Mouse (Mus musculus): ENCODE measurements around the gene Kras. TPM values are rescaled to one million over a fixed set of nuclear protein-coding genes. Genes with fewer than 3 reads are reported as not detected.

Gene Kras
- polyA plus RNA-seq, 1 experiment from 2014 or later: 90.5 TPM

DNA sequence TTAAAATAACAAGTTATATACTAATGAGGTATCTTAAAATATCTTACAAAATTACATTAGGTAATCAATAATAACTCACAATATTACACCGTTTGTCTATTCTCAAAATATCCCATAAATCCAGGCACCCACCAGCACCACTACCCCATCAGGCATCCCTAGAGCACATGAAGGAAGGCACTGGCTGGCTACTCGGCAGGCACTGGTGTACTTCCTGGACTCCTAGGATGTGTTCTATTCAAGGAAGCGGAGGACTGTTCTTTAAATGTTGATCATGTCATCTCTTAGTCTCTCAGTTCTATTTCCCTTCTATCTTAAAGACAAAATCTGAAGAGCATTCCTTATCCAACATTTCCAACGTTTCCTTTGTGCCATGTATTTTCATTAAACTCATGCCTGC lies 12.9 kb downstream of the Kras start:
- H3K4me2 ChIP-seq (replicated peaks; ENCODE audit: low read depth, low read length): no peak overlapping the region
- no peak for DNase-seq (ENCODE audit: low spot score)
- no peak overlapping the region for H3K9ac ChIP-seq (replicated peaks; ENCODE audit: low read depth)
- no peaks in the 10 kb centered on the region for H3K27me3 ChIP-seq (replicated peaks; ENCODE audit: insufficient read depth, low read length)
- TF ChIP-seq EP300 (IDR thresholded peaks at IDR 0.05): no peak
- TF ChIP-seq CTCF (IDR thresholded peaks at IDR 0.05): no peak
- WGBS: 61% methylated on average over 4 of the region's 4 CpGs
- no peak overlapping the region for H3K4me3 ChIP-seq (ENCODE audit: low read depth, low read length)
- no peaks in the 10 kb centered on the region for H3K4me1 ChIP-seq (ENCODE audit: insufficient read depth, low read depth, low read length)
- H3K36me3 ChIP-seq (ENCODE audit: insufficient read depth, low read length): no peaks in the 10 kb centered on the region
- H3K9me3 ChIP-seq (ENCODE audit: low read length): no peaks in the 10 kb centered on the region
- no peak overlapping the region for H3K27ac ChIP-seq (ENCODE audit: low read length)
- ATAC-seq: no peak

DNA sequence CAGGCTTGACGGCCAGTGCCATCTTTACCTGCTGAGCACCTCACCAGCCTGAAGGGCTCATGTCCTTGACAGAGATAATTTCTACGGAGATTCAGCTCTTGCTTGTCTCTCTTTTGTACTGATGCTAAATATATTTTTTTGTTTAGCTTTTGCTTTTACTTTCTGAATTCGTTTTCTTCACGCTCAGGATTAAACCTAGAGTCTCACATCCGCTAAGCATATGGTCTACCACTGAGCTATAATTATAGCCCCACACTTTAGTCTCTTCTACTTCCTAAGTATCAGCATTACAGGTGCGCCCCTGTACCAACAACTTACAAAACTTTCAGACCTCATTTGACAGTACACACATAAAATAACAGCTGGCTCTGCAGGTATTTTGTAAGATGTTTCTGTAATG lies 14.7 kb downstream of the Kras start:
- Histone ChIP-seq H3K4me1 (ENCODE audit: insufficient read depth, low read depth, low read length) (no peaks in the 10 kb centered on the region), H3K27ac (ENCODE audit: low read length) (no peak overlapping the region), H3K36me3 (ENCODE audit: insufficient read depth, low read length) (no peaks in the 10 kb centered on the region; the same call in 1 of the 2 replicates), H3K4me3 (ENCODE audit: low read depth, low read length) (no peak overlapping the region), H3K27me3 (replicated peaks; ENCODE audit: insufficient read depth, low read length) (no peaks in the 10 kb centered on the region), H3K9ac (replicated peaks; ENCODE audit: low read depth) (no peak overlapping the region), H3K9me3 (ENCODE audit: low read length) (no peaks in the 10 kb centered on the region), H3K4me2 (replicated peaks; ENCODE audit: low read depth, low read length) (no peak overlapping the region)
- DNase-seq (ENCODE audit: low spot score): no peak
- WGBS: 84% methylated on average over 6 of the region's 6 CpGs
- TF ChIP-seq EP300 (IDR thresholded peaks at IDR 0.05) (no peak), CTCF (IDR thresholded peaks at IDR 0.05) (no peak)
- ATAC-seq: no peak

DNA sequence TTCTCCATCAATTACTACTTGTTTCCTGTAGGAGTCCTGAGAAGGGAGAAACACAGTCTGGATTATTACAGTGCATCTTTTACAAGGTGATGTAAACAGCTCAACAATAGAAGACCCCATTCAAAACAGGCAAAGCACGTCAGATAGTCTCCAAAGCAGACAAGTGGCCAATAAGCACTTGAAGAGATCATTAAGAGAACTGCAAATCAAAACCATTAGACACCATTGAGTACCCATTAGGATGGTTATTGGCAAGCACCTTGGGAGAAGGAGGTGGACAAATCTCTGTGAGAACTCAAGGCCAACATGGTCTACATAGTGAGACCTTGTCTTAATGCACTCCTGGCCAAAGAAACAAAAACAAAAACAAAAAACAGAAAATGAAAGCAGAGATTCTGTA lies 15.6 kb downstream of the Kras start:
- no peaks in the 10 kb centered on the region for H3K27me3 ChIP-seq (replicated peaks; ENCODE audit: insufficient read depth, low read length)
- no peak overlapping the region for H3K9ac ChIP-seq (replicated peaks; ENCODE audit: low read depth)
- DNase-seq (ENCODE audit: low spot score) (no peak), ATAC-seq (no peak)
- H3K9me3 ChIP-seq (ENCODE audit: low read length): no peaks in the 10 kb centered on the region
- no peak overlapping the region for H3K27ac ChIP-seq (ENCODE audit: low read length)
- H3K4me1 ChIP-seq (ENCODE audit: insufficient read depth, low read depth, low read length): no peaks in the 10 kb centered on the region
- H3K4me2 ChIP-seq (replicated peaks; ENCODE audit: low read depth, low read length): no peak overlapping the region
- no peaks in the 10 kb centered on the region; the same call in 1 of the 2 replicates for H3K36me3 ChIP-seq (ENCODE audit: insufficient read depth, low read length)
- no peak overlapping the region for H3K4me3 ChIP-seq (ENCODE audit: low read depth, low read length)
- WGBS: 66% methylated on average over 1 of the region's 1 CpGs
- TF ChIP-seq CTCF (IDR thresholded peaks at IDR 0.05) (no peak), EP300 (IDR thresholded peaks at IDR 0.05) (no peak)

DNA sequence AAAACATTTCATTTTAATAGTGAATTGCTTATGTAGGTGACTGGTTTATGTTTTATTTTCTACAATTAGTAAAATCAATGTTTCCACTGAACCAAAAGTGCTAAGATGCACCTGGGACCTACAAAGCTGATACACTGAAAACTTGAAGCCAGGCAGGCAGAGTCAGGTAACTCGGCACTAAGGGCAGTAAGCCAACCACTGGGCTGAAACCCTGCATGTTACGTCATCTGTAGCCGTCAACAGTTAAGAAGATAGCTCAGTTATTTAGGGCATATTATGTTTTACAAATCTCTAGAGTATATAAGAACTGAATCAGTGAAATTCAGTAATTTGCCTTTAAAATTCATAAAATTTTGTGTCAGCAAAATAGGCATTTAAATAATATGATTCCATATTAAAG lies 23.7 kb downstream of the Kras start:
- Histone ChIP-seq H3K4me2 (replicated peaks; ENCODE audit: low read depth, low read length) (no peak overlapping the region), H3K36me3 (ENCODE audit: insufficient read depth, low read length) (0 out of 2 replicates have a peak, but pooled peaks cover 3% of the 10 kb centered on the region), H3K9ac (replicated peaks; ENCODE audit: low read depth) (no peak overlapping the region), H3K4me3 (ENCODE audit: low read depth, low read length) (no peak overlapping the region), H3K27ac (ENCODE audit: low read length) (no peak overlapping the region), H3K4me1 (ENCODE audit: insufficient read depth, low read depth, low read length) (no peaks in the 10 kb centered on the region), H3K27me3 (replicated peaks; ENCODE audit: insufficient read depth, low read length) (no peaks in the 10 kb centered on the region), H3K9me3 (ENCODE audit: low read length) (no peaks in the 10 kb centered on the region)
- DNase-seq (ENCODE audit: low spot score): no peak
- 72% methylated on average over 3 of the region's 3 CpGs for WGBS
- ATAC-seq: no peak
- no peak for TF ChIP-seq EP300 (IDR thresholded peaks at IDR 0.05)
- TF ChIP-seq CTCF (IDR thresholded peaks at IDR 0.05): no peak

DNA sequence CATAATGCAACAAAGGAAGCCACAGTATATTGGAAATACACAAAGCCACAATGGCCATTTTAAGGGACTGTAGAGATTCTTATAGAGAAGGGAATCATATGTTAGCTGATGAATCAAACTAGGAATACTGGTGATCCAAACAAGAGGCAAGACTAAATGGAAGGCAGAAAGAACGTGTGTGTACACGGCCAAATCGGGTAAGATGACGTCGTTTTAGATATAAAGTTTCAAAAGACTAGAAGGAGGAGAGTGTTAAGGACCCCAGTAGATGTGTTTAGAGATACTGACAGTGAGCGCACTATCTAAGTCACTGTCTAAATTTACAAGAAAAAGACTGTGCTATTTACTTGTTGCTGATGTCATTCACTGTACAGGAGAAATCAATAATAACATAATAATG lies 25.8 kb downstream of the Kras start:
- ATAC-seq: no peak
- H3K27ac ChIP-seq (ENCODE audit: low read length): no peak overlapping the region
- H3K4me3 ChIP-seq (ENCODE audit: low read depth, low read length): no peak overlapping the region
- H3K4me2 ChIP-seq (replicated peaks; ENCODE audit: low read depth, low read length): no peak overlapping the region
- TF ChIP-seq CTCF (IDR thresholded peaks at IDR 0.05): no peak
- no peak for TF ChIP-seq EP300 (IDR thresholded peaks at IDR 0.05)
- peaks cover 8% of the 10 kb centered on the region; the same call in 1 of the 2 replicates for H3K36me3 ChIP-seq (ENCODE audit: insufficient read depth, low read length)
- H3K27me3 ChIP-seq (replicated peaks; ENCODE audit: insufficient read depth, low read length): no peaks in the 10 kb centered on the region
- 88% methylated on average over 6 of the region's 6 CpGs for WGBS
- H3K4me1 ChIP-seq (ENCODE audit: insufficient read depth, low read depth, low read length): no peaks in the 10 kb centered on the region
- H3K9me3 ChIP-seq (ENCODE audit: low read length): no peaks in the 10 kb centered on the region
- no peak for DNase-seq (ENCODE audit: low spot score)
- H3K9ac ChIP-seq (replicated peaks; ENCODE audit: low read depth): no peak overlapping the region

DNA sequence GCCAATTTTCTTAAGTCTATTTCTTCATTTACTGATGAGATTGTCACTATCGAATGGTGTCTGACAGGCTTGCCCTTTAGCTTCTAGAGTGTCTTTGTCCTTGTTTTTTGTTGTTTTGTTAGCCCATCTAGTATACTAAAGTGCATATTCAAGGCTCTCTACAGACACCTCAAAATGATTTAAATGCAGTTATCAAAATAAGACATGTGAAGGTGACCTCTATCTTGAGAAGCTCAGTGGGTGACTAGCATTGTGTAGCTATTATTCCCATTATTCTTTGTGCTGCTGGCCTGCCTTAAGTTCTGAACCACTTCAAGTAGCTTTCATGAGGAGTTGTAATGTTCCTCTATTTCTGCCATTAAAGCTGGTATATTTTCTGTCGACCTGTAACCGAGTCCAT lies 34.2 kb downstream of the Kras start:
- DNase-seq (ENCODE audit: low spot score): no peak
- WGBS: 92% methylated on average over 3 of the region's 3 CpGs
- no peak overlapping the region for H3K4me3 ChIP-seq (ENCODE audit: low read depth, low read length)
- no peak for TF ChIP-seq EP300 (IDR thresholded peaks at IDR 0.05)
- TF ChIP-seq CTCF (IDR thresholded peaks at IDR 0.05): no peak
- no peak overlapping the region for H3K4me2 ChIP-seq (replicated peaks; ENCODE audit: low read depth, low read length)
- no peak overlapping the region for H3K27ac ChIP-seq (ENCODE audit: low read length)
- no peaks in the 10 kb centered on the region for H3K4me1 ChIP-seq (ENCODE audit: insufficient read depth, low read depth, low read length)
- H3K27me3 ChIP-seq (replicated peaks; ENCODE audit: insufficient read depth, low read length): no peaks in the 10 kb centered on the region
- ATAC-seq: no peak
- H3K36me3 ChIP-seq (ENCODE audit: insufficient read depth, low read length): peaks cover 4% of the 10 kb centered on the region; the same call in 1 of the 2 replicates
- H3K9ac ChIP-seq (replicated peaks; ENCODE audit: low read depth): no peak overlapping the region
- no peaks in the 10 kb centered on the region for H3K9me3 ChIP-seq (ENCODE audit: low read length)

DNA sequence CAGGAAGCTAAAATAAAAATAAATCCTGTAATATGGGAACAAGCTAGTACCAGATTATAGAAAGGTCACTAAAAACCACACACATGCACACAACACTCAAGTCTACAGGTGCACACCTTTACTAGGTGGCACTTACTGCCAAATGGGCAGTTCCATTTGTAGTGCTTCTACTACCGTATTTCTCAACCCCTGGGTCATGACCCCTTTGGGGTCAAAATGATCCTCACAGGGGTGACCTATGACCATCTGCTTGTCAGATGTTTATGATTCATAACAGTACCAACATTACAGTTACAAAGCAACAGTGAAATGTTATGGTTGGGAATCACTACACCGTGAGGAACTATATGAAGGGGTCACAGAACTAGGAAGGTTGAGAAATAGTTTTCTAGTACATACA lies 36.1 kb downstream of the Kras start:
- 62% methylated on average over 2 of the region's 2 CpGs for WGBS
- ATAC-seq: no peak
- H3K9ac ChIP-seq (replicated peaks; ENCODE audit: low read depth): no peak overlapping the region
- H3K9me3 ChIP-seq (ENCODE audit: low read length): no peaks in the 10 kb centered on the region
- H3K4me1 ChIP-seq (ENCODE audit: insufficient read depth, low read depth, low read length): 0 out of 2 replicates have a peak, but pooled peaks cover 5% of the 10 kb centered on the region
- H3K27me3 ChIP-seq (replicated peaks; ENCODE audit: insufficient read depth, low read length): no peaks in the 10 kb centered on the region
- H3K27ac ChIP-seq (ENCODE audit: low read length): no peak overlapping the region
- no peak overlapping the region for H3K4me2 ChIP-seq (replicated peaks; ENCODE audit: low read depth, low read length)
- TF ChIP-seq CTCF (IDR thresholded peaks at IDR 0.05) (no peak), EP300 (IDR thresholded peaks at IDR 0.05) (no peak)
- H3K4me3 ChIP-seq (ENCODE audit: low read depth, low read length): no peak overlapping the region
- no peaks in the 10 kb centered on the region; the same call in 1 of the 2 replicates for H3K36me3 ChIP-seq (ENCODE audit: insufficient read depth, low read length)
- DNase-seq (ENCODE audit: low spot score): no peak
